Mouse (Mus musculus) urinary bladder, adult 18-20 months (tissue): ENCODE data around the gene Hist1h2bm.
"Not testable (repeated sequence)": the region's sequence is repeated elsewhere in the genome, so short reads cannot be mapped to it uniquely, and the experiment has no call there.

Experiments used
- DNase-seq, 2 experiments: peaks; one replicate each; pipeline ENCODE4 v3.0.0; 2022; ENCODE audit warnings: low spot score in 2 of 2, mixed read lengths in 2 of 2

The Hist1h2bm gene

GRCm38 (mm10) chr13:21721757-21722372 lies at the start of gene Hist1h2bm:
Hist1h2bm (plus strand) TSS chr13:21722044.
- peak; percentile 42 to 47 for DNase-seq

- DNase-seq, result no peak
Observed at GRCm38 (mm10) chr13:21677305-21677704, 44.5 kb upstream of the Hist1h2bm start, which contains the start of gene Olfr1360. Olfr1360 (minus strand) TSS chr13:21677405.

GRCm38 (mm10) chr13:21697811-21698210 lies 24.0 kb upstream of the Hist1h2bm start, which contains the start of gene Olfr1359:
Olfr1359 (plus strand) TSS chr13:21698111.
- no peak for DNase-seq

DNA sequence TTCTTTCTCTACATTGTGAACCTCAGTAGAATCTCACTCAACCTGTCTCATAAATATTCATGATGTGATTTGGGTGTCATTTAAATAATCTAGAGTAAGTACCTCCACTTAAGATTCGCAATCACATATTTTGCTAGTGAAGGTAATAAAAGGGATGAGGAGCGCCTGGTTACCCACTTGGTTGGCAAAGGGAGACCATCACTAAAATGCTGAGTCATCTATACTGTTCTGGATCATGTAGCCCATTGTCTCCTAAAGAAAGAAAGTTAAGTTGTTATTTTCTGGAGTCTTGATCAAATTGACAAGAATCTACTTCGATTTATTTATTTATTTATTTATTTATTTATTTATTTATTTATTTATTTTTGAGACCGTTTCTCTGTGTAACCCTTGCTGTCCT lies 15.2 kb upstream of the Hist1h2bm start:
- no peak for DNase-seq

- peak; percentile 77 to 80 for DNase-seq
Observed at GRCm38 (mm10) chr13:21710031-21710711, 11.7 kb upstream of the Hist1h2bm start.

DNA sequence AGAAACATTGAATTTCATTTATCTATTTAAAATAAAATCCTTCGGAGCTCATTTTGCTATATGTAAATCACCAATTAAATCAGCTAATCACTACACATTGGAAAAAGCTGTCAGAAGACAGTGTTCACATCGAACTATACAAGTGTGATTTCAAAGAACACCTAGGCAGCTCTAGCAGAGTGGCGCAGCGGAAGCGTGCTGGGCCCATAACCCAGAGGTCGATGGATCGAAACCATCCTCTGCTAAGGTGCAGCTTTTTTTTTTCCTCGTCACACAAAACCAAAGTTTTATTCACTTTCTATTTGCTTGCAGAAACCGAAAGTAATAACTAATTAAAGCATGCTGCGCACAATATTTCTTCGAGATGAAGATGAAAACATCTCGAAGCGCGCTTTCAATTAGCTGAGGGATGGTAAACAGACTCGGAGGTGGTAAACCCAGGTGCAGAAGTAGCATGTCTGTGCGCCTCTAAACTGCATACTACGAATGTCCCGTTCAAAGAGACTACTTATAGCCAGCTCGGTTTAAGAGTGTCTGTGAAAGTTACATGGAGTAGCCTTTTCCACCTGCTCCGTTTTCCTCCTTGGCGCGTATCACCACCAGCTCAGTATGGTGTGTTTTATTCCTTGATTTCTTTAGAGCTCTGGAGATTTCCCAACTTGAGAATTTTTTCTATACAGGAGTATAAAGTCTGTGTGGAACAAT lies 10.9 kb upstream of the Hist1h2bm start:
- peak; percentile 70 to 77 for DNase-seq

GRCm38 (mm10) chr13:21711698-21712097 lies 10.1 kb upstream of the Hist1h2bm start:
- DNase-seq, result no peak

- DNase-seq, result peak in 1 of 2 experiments; percentile 28
Observed at GRCm38 (mm10) chr13:21714725-21715124, 7.1 kb upstream of the Hist1h2bm start.

GRCm38 (mm10) chr13:21715131-21715863 lies 6.5 kb upstream of the Hist1h2bm start:
- no peak for DNase-seq

DNA sequence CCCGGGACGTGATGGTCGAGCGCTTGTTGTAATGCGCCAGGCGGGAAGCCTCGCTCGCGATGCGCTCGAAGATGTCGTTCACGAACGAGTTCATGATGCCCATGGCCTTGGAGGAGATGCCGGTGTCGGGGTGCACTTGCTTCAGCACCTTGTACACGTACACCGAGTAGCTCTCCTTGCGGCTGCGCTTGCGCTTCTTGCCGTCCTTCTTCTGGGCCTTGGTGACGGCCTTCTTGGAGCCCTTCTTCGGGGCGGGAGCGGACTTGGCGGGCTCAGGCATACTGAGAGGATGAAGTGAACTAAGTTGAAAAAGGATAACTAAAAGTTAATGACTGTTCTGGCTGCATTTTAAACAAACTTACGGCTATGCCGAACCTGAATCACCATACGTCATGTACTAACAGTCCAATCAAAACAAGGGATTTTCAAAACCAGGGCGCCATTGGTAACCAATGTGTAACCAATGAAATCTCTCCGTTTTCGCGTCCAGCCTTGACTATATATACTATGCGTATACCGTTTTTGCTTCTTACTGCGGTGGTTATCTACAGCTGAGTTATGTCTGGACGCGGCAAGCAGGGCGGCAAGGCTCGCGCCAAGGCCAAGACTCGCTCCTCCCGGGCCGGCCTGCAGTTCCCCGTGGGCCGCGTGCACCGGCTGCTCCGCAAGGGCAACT lies 5.8 kb upstream of the Hist1h2bm start, which contains the start of the genes Hist1h2bl and Hist1h2ai:
Hist1h2bl (minus strand) TSS at position 280 of the 676 bp plus-strand sequence.
Hist1h2ai (plus strand) TSS at position 559 of the 676 bp plus-strand sequence.
- DNase-seq, result peak; percentile 63 to 70

- not testable (repeated sequence) for DNase-seq
Observed at GRCm38 (mm10) chr13:21716540-21717391, 5.1 kb upstream of the Hist1h2bm start.

GRCm38 (mm10) chr13:21717397-21718357 lies 4.2 kb upstream of the Hist1h2bm start, which contains the start of gene Hist1h3h:
Hist1h3h (plus strand) TSS chr13:21717659.
- DNase-seq, result peak; percentile 45 to 64

DNA sequence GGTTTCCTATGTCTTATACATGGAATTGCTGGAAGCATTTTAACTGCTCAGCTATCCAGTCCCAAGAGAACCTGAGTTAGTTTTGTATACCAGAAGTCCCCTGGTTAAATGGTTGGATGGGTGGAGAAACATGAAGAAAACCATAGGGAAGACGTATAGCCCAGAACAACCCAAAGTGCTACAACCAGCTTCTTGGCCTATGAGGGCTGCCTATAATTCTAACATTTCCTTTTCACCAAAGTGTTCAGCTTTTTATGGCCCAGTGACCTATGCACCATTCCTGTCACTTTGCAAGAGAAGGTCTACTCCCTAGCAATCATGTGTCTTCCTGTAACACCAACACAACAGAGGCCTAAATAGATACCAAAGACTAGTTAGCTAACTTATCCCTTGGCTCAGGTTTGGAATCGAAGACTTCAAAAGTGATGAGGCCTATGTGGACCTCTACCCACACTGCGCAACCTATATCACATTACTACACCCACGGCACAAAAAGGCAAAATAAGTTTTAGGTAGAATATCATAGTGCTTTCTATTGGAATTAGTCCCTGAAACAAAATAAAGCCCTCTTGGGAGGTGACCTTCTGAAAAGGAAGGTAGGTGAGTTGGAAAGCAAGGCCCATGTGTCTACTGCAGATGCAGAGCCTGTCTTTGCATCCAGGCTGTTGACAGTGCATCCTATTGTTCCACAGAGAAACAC lies 3.3 kb upstream of the Hist1h2bm start:
- DNase-seq, result no peak

DNA sequence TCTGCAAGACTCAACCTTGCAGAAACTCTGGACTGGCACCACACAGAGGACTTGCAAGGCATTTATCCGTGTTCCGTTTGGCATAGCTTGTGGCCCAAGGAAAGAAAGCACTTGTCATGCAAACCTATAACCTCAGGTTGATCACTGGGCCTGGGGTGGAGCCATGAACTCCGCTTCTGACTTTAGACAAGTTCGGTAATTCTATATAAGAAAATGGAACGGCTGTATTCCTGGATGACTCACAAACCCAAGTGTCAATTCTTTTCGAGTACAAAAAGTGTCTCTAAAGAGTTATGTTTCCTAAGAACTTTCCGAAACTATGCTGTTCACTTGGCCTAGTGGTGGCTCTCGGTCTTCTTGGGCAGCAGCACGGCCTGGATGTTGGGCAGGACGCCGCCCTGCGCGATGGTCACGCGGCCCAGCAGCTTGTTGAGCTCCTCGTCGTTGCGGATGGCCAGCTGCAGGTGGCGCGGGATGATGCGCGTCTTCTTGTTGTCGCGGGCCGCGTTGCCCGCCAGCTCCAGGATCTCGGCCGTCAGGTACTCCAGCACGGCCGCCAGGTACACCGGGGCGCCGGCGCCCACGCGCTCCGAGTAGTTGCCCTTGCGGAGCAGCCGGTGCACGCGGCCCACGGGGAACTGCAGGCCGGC lies 612 bp upstream of the Hist1h2bm start:
- not testable (repeated sequence) for DNase-seq

GRCm38 (mm10) chr13:21722373-21722925 lies 605 bp downstream of the Hist1h2bm start:
- DNase-seq, result no peak

- no peak for DNase-seq
Observed at GRCm38 (mm10) chr13:21722993-21723836, 1.4 kb downstream of the Hist1h2bm start.
